In the genomic region with DNA sequence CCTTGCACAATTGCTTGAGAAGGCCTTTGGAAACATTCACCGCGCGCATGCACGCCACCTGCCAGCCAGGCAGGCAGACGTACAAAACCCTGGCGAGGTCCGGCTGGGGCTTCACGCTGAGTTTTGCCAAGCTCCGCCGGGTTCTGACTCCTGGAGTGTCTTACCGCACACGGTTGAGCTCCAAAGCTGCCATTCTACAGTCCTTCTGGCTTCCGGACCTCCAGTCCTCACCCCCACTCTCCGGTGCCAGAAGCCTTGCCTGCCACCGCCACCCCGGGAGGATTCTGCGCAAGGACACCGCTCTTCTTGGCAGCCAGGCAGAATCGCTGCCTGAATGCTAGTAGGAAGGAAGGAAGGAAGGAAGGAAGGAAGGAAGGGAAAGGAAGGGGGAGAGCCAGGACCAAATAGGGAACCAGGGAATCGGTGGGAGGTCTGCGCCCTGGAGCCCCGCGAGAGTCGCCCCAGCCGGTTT, we compare ENCODE assay signal across 9 mouse cellular contexts. TPM values are rescaled to one million over a fixed set of nuclear protein-coding genes. Genes with fewer than 3 reads are reported as not detected.
DNase-seq lines count a peak whose midpoint lies in the region; ATAC-seq lines count a peak whose summit lies in the region.
"Had no signal": no experiment of that assay in that cellular context is flagged by ENCODE, and none has a peak within 500 bp of the region (broad histone marks: within the 10 kb centered on the region; RNA-seq: fewer than 3 reads in every experiment).

No protein-coding gene starts in this region.

- H3K4me1 ChIP-seq in hindbrain, embryonic 12.5 days: peaks cover 31% of the 10 kb centered on the region
- peaks cover 26% of the 10 kb centered on the region for H3K4me1 ChIP-seq in neural tube, embryonic 12.5 days

- no peak overlapping the region for H3K9ac ChIP-seq in hindbrain, embryonic 12.5 days
- H3K9ac ChIP-seq in neural tube, embryonic 12.5 days: no peak overlapping the region

- intact Hi-C loops in left cerebral cortex, postnatal 25 days (cut with DNase I): loop anchor here (2.0 to 5.0 kb wide), 2 partner anchors 50 to 93 kb away; no protein-coding TSS in a partner anchor

- peaks cover 100% of the 10 kb centered on the region for H3K27me3 ChIP-seq in hindbrain, embryonic 12.5 days
- peaks cover 99% of the 10 kb centered on the region for H3K27me3 ChIP-seq in neural tube, embryonic 12.5 days (replicated peaks)

- DNase-seq in left cerebral cortex, postnatal 25 days (ENCODE audit: low spot score in 2 of 2): peak; percentile 27 to 44
- DNase-seq in left cerebral cortex, adult 11 months (ENCODE audit: low spot score): no peak
- peak; percentile 42 for DNase-seq in embryo, embryonic 9.5 days (ENCODE audit: extremely low spot score)
- no peak for DNase-seq in cerebellum, adult 8-10 months
- no peak for DNase-seq in gastrocnemius, adult 8-10 months (ENCODE audit: low spot score in 2 of 2)
- no peak for DNase-seq in ovary, postnatal 14 days (ENCODE audit: low spot score)

- no peak overlapping the region for H3K27ac ChIP-seq in hindbrain, embryonic 12.5 days
- H3K27ac ChIP-seq in neural tube, embryonic 12.5 days: no peak overlapping the region
- H3K27ac ChIP-seq: heart, adult 2 months had no signal

- no peak for ATAC-seq in hindbrain, embryonic 12.5 days (ENCODE audit: low FRiP score)
- no peak for ATAC-seq in neural tube, embryonic 12.5 days (ENCODE audit: low FRiP score, low read depth)

- WGBS in hindbrain, embryonic 12.5 days: under 1% methylated on average over 25 of the region's 25 CpGs
- 1% methylated on average over 25 of the region's 25 CpGs for WGBS in neural tube, embryonic 12.5 days

- no peaks in the 10 kb centered on the region for H3K9me3 ChIP-seq in hindbrain, embryonic 12.5 days (replicated peaks)
- H3K9me3 ChIP-seq in neural tube, embryonic 12.5 days: peaks cover 5% of the 10 kb centered on the region; the same call in 1 of the 2 replicates

- H3K4me2 ChIP-seq in hindbrain, embryonic 12.5 days (replicated peaks): peak overlapping the region; percentile 33
- peak overlapping the region; percentile 27; the same call in 1 of the 2 replicates for H3K4me2 ChIP-seq in neural tube, embryonic 12.5 days (replicated peaks)

- peak overlapping the region; percentile 4; the same call in 1 of the 2 replicates for H3K4me3 ChIP-seq in hindbrain, embryonic 12.5 days
- H3K4me3 ChIP-seq in neural tube, embryonic 12.5 days: 0 out of 2 replicates have a peak overlapping the region, but pooled peaks have one; percentile 2
- H3K4me3 ChIP-seq: heart, adult 2 months had no signal

- H3K36me3 ChIP-seq in hindbrain, embryonic 12.5 days: no peaks in the 10 kb centered on the region
- H3K36me3 ChIP-seq in neural tube, embryonic 12.5 days: no peaks in the 10 kb centered on the region

RNA-seq across cellular contexts. Expression of a gene that starts 3.0 kb away (rescaled TPM):
- total RNA-seq in left cerebral cortex, postnatal 25 days (2021): 10 to 100 TPM; 26.4 to 27.0 TPM
- polyA plus RNA-seq in hindbrain, embryonic 12.5 days (2016; fragmentation: Nextera tagmentation; extraction: Ambion mirVana): 2.8 and 3.4 TPM in 2 replicates
- 2.9 TPM in 2 replicates for polyA plus RNA-seq in neural tube, embryonic 12.5 days (2016; fragmentation: Nextera tagmentation; extraction: Ambion mirVana)
- not detected for total RNA-seq in gastrocnemius, adult 8-10 months (2022)
- total RNA-seq: heart, adult 2 months had no signal
- polyA plus RNA-seq: heart, adult 2 months had no signal

RNA-seq across cellular contexts. Expression of a gene that starts 47.4 kb away (rescaled TPM):
- 100 to 1,000 TPM; 108 to 112 TPM for total RNA-seq in left cerebral cortex, postnatal 25 days (2021)
- 2.7 and 5.2 TPM in 2 replicates for polyA plus RNA-seq in hindbrain, embryonic 12.5 days (2016; fragmentation: Nextera tagmentation; extraction: Ambion mirVana)
- 3.1 and 5.1 TPM in 2 replicates for polyA plus RNA-seq in neural tube, embryonic 12.5 days (2016; fragmentation: Nextera tagmentation; extraction: Ambion mirVana)
- not detected for total RNA-seq in gastrocnemius, adult 8-10 months (2022)
- total RNA-seq: heart, adult 2 months had no signal

Comparison
In these comparisons a context has a peak if more than half of its experiments do, and no peak if none do; other contexts are left out.
1. DNase-seq: peak in left cerebral cortex, postnatal 25 days (2 of 2) and embryo, embryonic 9.5 days (single experiment); none in left cerebral cortex, adult 11 months (single experiment), cerebellum, adult 8-10 months (single experiment), gastrocnemius, adult 8-10 months (0 of 2) and ovary, postnatal 14 days (single experiment).
2. RNA of a gene that starts 3.0 kb away (total RNA-seq): 26.4 to 27.0 TPM in left cerebral cortex, postnatal 25 days; not detected in gastrocnemius, adult 8-10 months; every median in the first group is over 10 times any median in the second.
3. RNA of a gene that starts 47.4 kb away (total RNA-seq): 108 to 112 TPM in left cerebral cortex, postnatal 25 days; not detected in gastrocnemius, adult 8-10 months; every median in the first group is over 100 times any median in the second.